Mouse (Mus musculus) small intestine, adult 2 months (tissue): ENCODE data around the gene 4930522H14Rik. TPM values are rescaled to one million over a fixed set of nuclear protein-coding genes. Genes with fewer than 3 reads are reported as not detected.

Experiments used
- H3K27ac ChIP-seq: fragments of 200-500 bp; 2 replicates; pipeline ENCODE4 v1.5.1; 2012; ENCODE audit warnings: low read depth, low read length, control low read depth, inconsistent platforms; ENCODE audit not compliant: insufficient read depth
- H3K27me3 ChIP-seq: fragments of 200-500 bp; 2 replicates; pipeline ENCODE4 v1.6.1; 2012; ENCODE audit warnings: mild to moderate bottlenecking, moderate library complexity, low read length, inconsistent platforms; ENCODE audit not compliant: control insufficient read depth, insufficient read depth
- H3K36me3 ChIP-seq: fragments of 200-500 bp; 2 replicates; pipeline ENCODE4 v1.6.1; 2012; ENCODE audit warnings: mild to moderate bottlenecking, low read length, control low read depth, inconsistent platforms; ENCODE audit not compliant: control insufficient read depth, insufficient read depth
- H3K4me1 ChIP-seq: fragments of 200-500 bp; 2 replicates; pipeline ENCODE4 v1.6.1; 2012; ENCODE audit warnings: low read length, inconsistent platforms, mixed read lengths; ENCODE audit not compliant: control insufficient read depth, insufficient read depth, insufficient read length
- H3K4me3 ChIP-seq: fragments of 200-500 bp; 2 replicates; pipeline ENCODE4 v1.5.1; 2012; ENCODE audit warnings: low read depth, mild to moderate bottlenecking, control low read depth, inconsistent platforms, low read length, moderate library complexity
- CTCF ChIP-seq: fragments of 200-500 bp; IDR thresholded peaks from 2 replicates; pipeline ENCODE4 v1.5.1; 2012; ENCODE audit warnings: low read depth, mild to moderate bottlenecking, control low read depth, inconsistent platforms, low read length, moderate library complexity, mixed read lengths; ENCODE audit not compliant: insufficient replicate concordance, insufficient read length; ENCODE audit errors: extremely low read depth
- POLR2A ChIP-seq: fragments of 200-500 bp; IDR thresholded peaks from 2 replicates; pipeline ENCODE4 v1.6.1; 2012; ENCODE audit warnings: low read depth, mild to moderate bottlenecking, control low read depth, inconsistent platforms, low read length, moderate library complexity
- WGBS: fragments of 180-500 bp; shearing (Covaris S2); methylation state at CpG from one replicate; pipeline ENCODE4 v1.1.7; 2018; 5-methylcytosine and 5-hydroxymethylcytosine counted together
- polyA plus RNA-seq: library from polyadenylated mRNA; depleted of rRNA; stranded (reverse); fragments of >200 nt; gene quantifications from 2 replicates; pipeline ENCODE4 v1.2.3, GENCODE M21; 2012

Gene 4930522H14Rik
- polyA plus RNA-seq, 1 experiment = not detected

GRCm38 (mm10) chr4:109475577-109476553, 55.2 kb downstream of the 4930522H14Rik start:
- Histone ChIP-seq H3K27ac (peak overlapping the region; percentile 86), H3K27me3 (no peaks in the 10 kb centered on the region), H3K36me3 (no peaks in the 10 kb centered on the region; the same call in 1 of the 2 replicates), H3K4me3 (peak overlapping the region; percentile 95), H3K4me1 (peaks cover 5% of the 10 kb centered on the region; the same call in 1 of the 2 replicates)
- no peak for TF ChIP-seq CTCF
- TF ChIP-seq POLR2A = no peak
- WGBS = under 1% methylated on average over 67 of the region's 68 CpGs

GRCm38 (mm10) chr4:109475078-109475477, 56.0 kb downstream of the 4930522H14Rik start:
- Histone ChIP-seq H3K36me3 (no peaks in the 10 kb centered on the region; the same call in 1 of the 2 replicates), H3K4me3 (no peak overlapping the region), H3K27ac (no peak overlapping the region), H3K27me3 (no peaks in the 10 kb centered on the region), H3K4me1 (peaks cover 5% of the 10 kb centered on the region; the same call in 1 of the 2 replicates)
- 25% methylated on average over 2 of the region's 2 CpGs for WGBS
- TF ChIP-seq CTCF (no peak), POLR2A (no peak)

GRCm38 (mm10) chr4:109472566-109472965, 58.5 kb downstream of the 4930522H14Rik start:
- Histone ChIP-seq H3K36me3 (no peaks in the 10 kb centered on the region; the same call in 1 of the 2 replicates), H3K27ac (no peak overlapping the region), H3K27me3 (no peaks in the 10 kb centered on the region), H3K4me3 (no peak overlapping the region), H3K4me1 (peaks cover 5% of the 10 kb centered on the region; the same call in 1 of the 2 replicates)
- WGBS = 69% methylated on average over 3 of the region's 3 CpGs
- TF ChIP-seq POLR2A (no peak), CTCF (no peak)

- Histone ChIP-seq H3K36me3 (no peaks in the 10 kb centered on the region; the same call in 1 of the 2 replicates), H3K27me3 (no peaks in the 10 kb centered on the region), H3K4me1 (peaks cover 5% of the 10 kb centered on the region; the same call in 1 of the 2 replicates), H3K4me3 (no peak overlapping the region), H3K27ac (no peak overlapping the region)
- TF ChIP-seq CTCF = no peak
- no peak for TF ChIP-seq POLR2A
Observed at GRCm38 (mm10) chr4:109471606-109472005, 59.5 kb downstream of the 4930522H14Rik start.

GRCm38 (mm10) chr4:109467687-109468086, 63.4 kb downstream of the 4930522H14Rik start:
- TF ChIP-seq CTCF (no peak), POLR2A (no peak)
- Histone ChIP-seq H3K4me3 (no peak overlapping the region), H3K4me1 (peaks cover under 1% of the 10 kb centered on the region; the same call in 1 of the 2 replicates), H3K27me3 (no peaks in the 10 kb centered on the region), H3K36me3 (no peaks in the 10 kb centered on the region; the same call in 1 of the 2 replicates), H3K27ac (no peak overlapping the region)

DNA sequence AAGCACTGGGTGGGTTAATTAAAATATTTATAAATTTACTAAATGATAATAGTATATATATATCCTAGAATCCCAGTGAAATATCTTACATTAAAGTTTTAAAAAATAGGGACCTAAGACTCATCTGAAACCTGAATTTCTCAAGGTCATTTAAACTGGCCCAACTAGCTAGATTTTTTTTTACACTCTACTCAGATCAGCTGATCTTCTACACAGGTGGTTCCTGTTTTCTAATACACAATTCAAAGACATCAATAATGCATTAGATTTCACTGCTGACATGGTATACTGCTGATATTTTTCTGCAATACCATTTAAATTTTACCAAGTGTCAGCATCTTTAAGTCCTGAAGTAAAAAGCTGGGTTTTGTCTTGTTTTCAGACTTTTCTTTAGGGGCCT, 67.2 kb downstream of the 4930522H14Rik start:
- TF ChIP-seq POLR2A (no peak), CTCF (no peak)
- H3K36me3 ChIP-seq = no peaks in the 10 kb centered on the region
- no peak overlapping the region for H3K4me3 ChIP-seq
- no peaks in the 10 kb centered on the region for H3K4me1 ChIP-seq
- no peak overlapping the region for H3K27ac ChIP-seq
- H3K27me3 ChIP-seq = no peaks in the 10 kb centered on the region

GRCm38 (mm10) chr4:109460421-109461179, 70.5 kb downstream of the 4930522H14Rik start:
- 58% methylated on average over 3 of the region's 3 CpGs for WGBS
- no peak overlapping the region for H3K4me3 ChIP-seq
- H3K27ac ChIP-seq = peak overlapping the region; percentile 77
- TF ChIP-seq CTCF (no peak), POLR2A (no peak)
- peaks cover under 1% of the 10 kb centered on the region for H3K36me3 ChIP-seq
- no peaks in the 10 kb centered on the region for H3K27me3 ChIP-seq
- H3K4me1 ChIP-seq = no peaks in the 10 kb centered on the region; the same call in 1 of the 2 replicates
